Mouse (Mus musculus): Measurements from ENCODE around the gene Fastk.
A peak's percentile ranks its signal among the peaks of the same experiment; 100 is the strongest.

Fastk gene

GRCm38 (mm10) chr5:24444746-24445427, at the start of gene Fastk:
Fastk (minus strand) TSS chr5:24445287.
- peak; percentile 72 for DNase-seq (ENCODE audit: low spot score)

GRCm38 (mm10) chr5:24492546-24493285, 47.6 kb upstream of the Fastk start:
- no peak for DNase-seq (ENCODE audit: low spot score)

- DNase-seq (ENCODE audit: low spot score), result no peak
Measured at GRCm38 (mm10) chr5:24490413-24490920, 45.4 kb upstream of the Fastk start.

- no peak for DNase-seq (ENCODE audit: low spot score)
Measured at GRCm38 (mm10) chr5:24486738-24487137, 41.7 kb upstream of the Fastk start.

- DNase-seq (ENCODE audit: low spot score), result peak; percentile 63
Measured at GRCm38 (mm10) chr5:24486097-24486496, 41.0 kb upstream of the Fastk start.

- no peak for DNase-seq (ENCODE audit: low spot score)
Measured at GRCm38 (mm10) chr5:24484963-24485362, 39.9 kb upstream of the Fastk start.

DNA sequence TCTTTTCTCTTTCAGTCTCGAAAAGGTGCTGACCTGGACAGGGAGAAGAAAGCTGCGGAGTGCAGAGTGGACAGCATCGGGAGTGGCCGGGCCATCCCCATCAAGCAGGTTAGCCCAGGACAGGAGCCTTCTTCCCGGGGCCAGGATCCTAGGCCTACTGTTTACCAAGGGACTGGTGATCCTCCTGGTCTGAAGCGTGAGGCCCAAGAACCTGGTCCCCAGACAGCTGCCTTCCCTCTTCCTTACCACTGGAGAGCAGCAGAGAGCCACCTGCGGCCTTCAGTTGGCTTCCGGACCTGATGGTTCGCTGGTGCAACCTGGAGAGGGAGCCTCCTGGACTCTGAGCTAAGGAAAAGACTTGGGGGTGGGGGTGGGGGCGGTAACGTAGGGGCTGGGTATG, 38.2 kb upstream of the Fastk start:
- no peak for DNase-seq (ENCODE audit: low spot score)

DNA sequence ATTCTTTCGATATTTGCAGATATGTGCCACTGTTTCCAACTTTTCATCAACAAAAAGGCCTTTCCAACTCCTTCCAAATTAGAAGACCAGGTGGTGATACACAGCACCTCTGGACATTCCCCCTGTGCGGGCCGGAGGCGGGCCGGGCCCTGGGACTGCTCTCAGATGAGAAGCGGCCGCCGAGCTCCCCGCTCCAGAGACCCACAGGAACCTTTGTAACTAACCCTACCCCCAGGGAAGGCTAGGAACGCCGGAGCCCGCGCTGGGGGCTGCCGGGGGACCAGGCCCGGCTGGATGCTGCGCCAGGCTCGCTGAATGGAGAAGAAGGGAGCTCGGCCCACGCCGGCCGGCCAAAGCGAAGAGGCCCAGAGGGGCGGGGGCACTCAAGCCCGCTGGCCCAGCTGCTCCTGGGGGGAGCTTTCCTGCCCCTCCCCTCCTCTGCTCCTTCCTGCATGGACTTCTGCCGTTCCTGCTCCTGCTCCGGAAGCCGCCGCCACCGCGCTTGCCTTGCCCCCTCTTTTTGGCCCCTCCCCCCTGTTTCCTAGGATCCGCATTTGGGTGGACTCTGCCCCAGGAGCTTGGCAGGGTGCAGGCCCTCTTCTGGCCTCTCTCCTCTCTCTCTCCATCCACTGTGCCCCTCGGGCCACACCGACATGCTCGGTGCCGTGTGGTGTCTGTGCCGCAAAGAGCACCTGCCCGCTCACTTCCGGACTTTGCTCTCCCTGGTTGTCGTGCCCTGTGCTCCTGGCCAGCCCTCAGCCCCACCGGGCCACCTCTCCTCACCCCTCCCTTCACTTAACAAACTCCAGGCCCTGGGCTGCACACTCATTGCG, 37.4 kb upstream of the Fastk start:
- no peak for DNase-seq (ENCODE audit: low spot score)

DNA sequence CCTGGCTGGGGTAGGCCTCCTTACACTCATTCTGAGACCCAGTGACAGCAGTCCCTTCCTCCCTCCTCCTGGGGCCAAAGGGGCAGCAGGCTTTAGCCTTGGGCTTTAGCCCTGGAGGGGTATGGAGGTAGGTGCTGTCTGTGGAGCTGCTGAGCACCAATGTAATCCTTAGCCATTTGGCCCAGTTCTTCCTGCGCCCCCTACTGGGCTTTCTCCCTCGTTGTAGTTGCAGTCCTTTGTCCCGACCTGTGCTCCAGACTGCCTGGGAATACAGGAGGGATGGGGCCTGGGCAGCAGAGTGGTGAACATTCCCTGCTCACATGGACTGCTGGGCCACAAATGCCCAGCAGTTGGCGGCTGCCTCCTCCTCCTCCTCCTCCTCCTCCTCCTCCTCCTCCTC, 36.6 kb upstream of the Fastk start:
- no peak for DNase-seq (ENCODE audit: low spot score)

GRCm38 (mm10) chr5:24477909-24478308, 32.8 kb upstream of the Fastk start:
- DNase-seq (ENCODE audit: low spot score), result no peak

DNA sequence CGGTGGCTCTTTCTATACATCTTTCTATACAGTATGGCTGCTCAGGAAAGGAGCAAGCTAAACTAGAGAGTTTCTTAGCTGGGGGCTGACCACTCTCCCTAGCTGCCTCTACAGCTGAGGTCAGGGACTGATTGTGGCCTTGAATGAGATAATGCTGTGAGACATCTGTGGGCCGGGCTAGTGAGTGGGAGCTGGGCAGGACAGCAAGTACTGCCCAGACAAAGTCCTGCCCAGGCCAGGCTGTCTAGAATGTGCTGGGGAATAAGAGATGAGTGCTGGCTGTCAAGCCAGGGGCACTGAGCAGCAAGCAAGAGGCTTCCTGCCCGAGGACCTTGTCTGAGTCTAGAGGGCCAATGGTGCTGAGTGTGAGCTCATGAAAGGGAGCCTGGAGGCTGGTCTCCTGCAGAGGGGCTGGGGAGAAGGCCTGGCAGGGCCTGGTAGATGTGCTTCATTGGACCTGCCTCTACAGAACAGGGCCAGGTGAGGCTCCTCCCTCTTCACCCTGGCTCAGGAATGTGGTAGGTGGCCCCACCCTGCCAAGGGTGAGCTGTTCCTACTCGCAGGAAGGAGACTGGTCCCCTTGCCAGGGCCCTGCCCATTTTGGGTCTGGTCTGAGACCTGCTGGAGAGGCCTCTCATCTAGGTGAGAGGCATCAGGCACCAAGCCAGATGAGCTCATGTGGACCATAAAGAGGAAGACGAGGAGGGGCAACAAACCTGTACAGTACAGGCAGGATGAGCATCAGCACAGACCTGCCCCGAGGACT, 30.6 kb upstream of the Fastk start:
- no peak for DNase-seq (ENCODE audit: low spot score)

DNA sequence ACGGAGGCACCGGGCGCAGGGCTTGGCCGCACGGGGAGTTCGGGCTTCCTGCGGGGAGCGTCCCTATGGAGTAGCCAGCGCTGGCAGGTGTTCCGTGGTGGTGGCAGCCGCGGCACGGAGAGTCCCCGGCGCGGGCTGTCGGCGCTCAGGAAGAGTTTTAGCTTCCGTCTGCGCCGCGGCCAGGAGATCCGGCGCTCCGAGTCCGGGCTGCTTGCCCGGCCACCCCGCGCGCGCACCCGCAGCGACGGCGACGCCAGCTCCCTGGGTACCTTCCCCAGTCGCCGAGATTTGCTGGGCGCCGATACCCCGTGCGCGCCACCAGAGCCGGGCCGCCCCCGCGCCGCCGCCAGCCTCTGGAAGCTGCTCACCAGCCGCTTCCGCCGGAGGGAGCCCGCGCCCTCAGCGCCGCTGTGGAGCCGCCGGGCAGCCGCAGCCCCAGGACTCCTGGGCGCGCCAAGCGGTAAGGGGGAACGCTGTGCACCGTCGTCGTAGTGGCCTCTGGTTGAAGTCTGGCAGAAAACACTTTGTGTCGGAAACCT, 29.7 kb upstream of the Fastk start:
- DNase-seq (ENCODE audit: low spot score), result no peak

DNA sequence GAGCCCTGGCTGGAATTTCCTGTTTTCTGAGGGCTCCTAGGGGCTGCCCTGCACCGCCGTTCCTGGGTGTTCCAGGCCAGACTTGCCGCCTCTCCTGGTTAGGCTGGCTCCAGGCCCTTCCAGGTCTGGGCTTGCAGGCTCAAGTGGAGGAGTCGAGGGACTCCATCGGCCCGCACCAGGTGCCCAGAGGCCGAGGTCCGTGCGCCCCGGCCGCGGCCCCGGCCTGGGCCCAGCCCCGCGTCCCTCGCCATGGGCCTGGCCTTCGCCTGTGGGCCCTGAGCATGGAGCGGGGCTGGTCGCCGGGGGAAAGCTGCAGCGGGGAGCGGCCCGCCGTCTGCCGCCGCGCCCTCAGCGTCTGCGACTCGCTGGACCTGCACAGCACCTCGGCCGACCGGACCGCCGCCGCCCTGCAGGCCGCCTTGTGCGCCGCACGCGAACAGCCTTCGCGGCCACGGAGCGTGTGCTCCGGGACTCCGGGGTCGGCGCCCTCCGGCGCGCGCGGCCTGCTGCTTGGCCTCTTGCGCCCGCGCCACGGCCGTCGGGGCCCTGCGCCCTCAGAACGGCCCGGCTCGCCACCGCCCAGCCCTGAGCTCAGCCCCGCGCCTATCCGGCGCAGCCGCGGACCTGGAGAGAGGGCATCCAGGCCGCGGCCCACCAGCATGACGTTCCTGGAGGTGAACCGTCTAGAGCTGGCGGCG, 29.1 kb upstream of the Fastk start:
- no peak for DNase-seq (ENCODE audit: low spot score)

DNA sequence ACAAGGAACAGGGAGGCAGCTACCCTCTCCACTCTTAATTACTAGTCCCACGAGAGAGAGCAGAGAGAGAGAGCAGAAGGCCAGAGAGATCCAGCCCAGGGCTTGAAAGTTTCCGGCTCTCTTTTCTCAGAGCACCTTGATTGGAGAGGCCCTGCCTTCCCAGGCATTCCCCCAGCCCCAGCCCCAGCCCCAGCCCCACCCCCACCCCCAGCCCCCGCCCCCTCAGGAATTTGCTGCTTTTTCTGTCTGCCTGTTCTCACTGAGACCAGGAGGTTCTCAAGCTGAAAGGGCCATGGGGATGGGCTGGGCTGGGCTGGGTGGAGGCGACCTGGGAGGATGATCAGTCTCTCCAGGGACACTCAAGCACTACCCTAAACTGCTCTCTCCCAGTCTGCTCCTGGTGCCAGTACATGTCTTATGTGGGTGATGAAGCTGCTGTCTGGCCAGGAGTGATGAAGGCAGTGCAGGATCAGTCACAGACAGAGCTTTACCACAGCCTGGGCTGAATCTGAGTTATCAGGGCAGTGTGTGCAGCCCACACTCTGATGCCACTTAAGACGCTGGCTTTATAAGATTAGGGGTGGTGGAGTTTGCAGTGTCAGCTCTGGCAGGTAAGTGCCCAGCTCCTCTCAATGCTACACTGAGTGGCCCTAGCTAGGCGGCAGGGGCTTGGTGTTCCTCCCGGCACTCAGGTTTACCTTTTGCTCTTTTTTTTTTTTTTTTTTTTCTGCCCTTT, 28.0 kb upstream of the Fastk start:
- DNase-seq (ENCODE audit: low spot score), result no peak

GRCm38 (mm10) chr5:24470600-24470999, 25.5 kb upstream of the Fastk start:
- no peak for DNase-seq (ENCODE audit: low spot score)

DNA sequence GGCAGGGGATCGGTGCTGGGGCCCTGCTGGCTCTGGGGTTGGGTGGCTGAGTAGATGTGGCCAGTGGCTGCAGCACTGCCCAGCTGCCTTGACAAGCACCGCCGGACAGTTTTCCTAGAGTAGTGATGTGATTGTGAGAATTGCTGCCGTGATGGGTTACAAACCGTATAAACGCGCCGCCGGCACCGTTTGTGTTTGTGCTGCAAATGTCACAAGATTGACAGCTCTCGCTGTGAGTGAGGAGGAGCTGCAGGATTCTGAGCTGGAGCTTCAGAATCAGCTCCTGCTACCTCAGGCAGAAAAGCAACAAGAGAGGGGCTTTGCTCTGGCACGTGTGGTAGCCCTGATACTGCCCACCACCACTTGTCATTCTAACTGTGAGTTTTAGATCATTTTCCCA, 21.7 kb upstream of the Fastk start:
- no peak for DNase-seq (ENCODE audit: low spot score)

DNA sequence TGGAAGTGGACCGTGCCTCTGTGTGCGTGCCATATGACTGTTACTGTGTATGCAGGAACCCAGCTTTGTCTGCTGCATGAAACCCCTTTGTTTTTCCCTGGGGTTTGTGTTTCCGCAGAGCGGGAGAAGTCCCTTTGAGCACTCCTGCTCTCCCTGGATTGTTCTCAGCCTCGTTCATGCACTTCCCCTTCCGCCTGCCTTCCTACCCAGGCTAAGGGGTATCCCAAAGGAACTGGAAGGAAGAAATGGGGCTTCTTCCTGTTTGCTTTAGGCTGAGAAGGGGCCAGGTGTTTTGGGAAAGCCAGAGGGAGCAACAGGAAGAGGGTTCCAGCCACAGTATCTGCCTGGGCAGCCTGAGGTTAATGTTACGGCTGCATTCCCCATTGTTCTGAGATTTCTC, 10.5 kb upstream of the Fastk start:
- DNase-seq (ENCODE audit: low spot score), result no peak

DNA sequence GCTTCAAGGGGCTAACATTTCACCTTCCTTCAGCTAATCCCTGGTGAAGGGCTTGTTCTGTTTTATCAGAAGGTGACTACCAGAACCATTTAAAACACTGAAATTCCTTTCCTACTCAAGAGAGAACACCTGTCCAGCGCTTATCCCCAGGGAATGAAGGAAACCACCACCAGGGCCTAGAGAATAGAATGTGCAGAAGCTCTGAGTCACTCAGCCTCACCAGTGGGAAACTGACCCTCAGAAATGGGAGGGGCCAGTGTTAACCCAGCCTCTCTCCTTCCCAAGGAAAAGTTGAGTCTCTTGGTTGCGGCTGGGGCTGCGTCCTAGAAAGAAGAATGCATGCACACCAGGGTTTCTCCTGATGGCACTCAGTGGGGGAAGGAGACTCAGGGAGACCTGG, 10.0 kb upstream of the Fastk start:
- no peak for DNase-seq (ENCODE audit: low spot score)

GRCm38 (mm10) chr5:24453985-24454303, 8.9 kb upstream of the Fastk start:
- DNase-seq (ENCODE audit: low spot score), result no peak

GRCm38 (mm10) chr5:24453283-24453984, 8.3 kb upstream of the Fastk start:
- no peak for DNase-seq (ENCODE audit: low spot score)

Measured in urinary bladder, postnatal 10 days (tissue).